Mouse (Mus musculus): ENCODE measurements around the gene Col9a1.

Col9a1 gene

DNA sequence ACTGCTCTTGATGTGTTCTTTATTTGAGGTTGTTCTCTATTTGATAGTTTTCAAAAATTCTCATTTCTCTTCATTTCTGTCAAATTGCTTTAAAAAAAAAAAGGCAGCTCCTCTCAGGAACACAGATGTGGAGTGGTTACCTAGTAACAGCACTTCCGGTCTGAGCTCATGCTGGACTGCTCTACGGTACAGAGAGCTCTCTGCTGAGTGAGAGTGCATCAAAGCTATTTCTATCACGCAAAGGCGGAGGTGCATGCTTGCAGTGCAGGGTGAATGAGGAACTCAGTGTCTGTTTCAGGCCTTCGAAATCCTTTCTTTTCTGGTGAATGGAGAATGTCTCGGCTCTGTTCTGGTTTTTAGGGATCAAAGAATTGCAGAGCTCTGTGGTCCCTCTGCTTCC is 41.6 kb downstream of the Col9a1 start:
- DNase-seq (ENCODE audit: extremely low read depth, insufficient read length, low spot score), result no peak

DNA sequence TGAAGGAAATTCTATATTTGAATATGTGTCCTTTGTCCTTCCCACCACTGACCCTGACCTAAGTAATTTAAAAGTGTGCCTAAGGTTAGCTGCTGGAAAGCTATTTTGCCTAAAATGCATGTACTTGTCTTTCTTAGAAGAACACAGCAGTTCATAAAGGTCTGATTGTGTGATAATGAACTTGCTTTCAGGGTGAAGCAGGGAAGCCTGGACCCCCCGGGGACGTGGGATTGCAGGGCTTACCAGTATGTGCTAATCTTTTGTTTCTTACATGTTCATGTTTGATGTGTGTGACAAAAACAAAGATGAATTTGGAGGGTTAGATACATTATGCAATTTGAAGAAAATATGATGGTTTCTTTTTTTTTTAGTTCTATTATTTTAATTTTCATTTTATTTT is 44.8 kb downstream of the Col9a1 start:
- DNase-seq (ENCODE audit: extremely low read depth, insufficient read length, low spot score), result no peak

DNA sequence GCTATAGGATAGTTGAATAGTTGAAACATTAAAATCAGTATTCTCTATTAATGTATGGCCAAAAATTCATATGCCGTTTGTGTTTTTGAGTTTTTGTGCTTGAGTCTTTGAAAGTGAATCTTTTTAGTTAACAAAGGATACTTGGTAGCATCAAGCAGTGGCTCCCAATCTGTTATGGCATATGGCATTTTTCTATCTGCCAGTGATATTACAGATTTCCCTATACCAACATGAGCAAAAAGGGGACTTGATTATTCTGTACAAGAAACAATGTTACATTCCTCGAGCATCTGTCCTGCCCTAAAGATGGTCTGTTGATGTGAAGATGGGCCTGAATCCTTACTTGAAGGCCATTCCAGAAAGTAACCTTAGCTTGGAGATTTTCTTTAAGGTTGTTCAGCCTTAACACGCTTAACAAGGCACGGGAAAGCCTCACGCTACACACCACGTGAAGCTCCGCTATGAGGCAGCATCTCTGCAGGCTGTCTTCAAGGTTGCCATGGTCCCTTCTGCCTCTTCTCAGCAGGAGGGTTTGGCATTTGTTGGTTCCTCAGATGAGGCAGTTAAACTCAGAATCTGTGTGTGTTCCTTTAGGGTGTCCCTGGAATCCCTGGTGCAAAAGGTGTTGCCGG is 45.7 kb downstream of the Col9a1 start:
- DNase-seq (ENCODE audit: extremely low read depth, insufficient read length, low spot score), result no peak

DNA sequence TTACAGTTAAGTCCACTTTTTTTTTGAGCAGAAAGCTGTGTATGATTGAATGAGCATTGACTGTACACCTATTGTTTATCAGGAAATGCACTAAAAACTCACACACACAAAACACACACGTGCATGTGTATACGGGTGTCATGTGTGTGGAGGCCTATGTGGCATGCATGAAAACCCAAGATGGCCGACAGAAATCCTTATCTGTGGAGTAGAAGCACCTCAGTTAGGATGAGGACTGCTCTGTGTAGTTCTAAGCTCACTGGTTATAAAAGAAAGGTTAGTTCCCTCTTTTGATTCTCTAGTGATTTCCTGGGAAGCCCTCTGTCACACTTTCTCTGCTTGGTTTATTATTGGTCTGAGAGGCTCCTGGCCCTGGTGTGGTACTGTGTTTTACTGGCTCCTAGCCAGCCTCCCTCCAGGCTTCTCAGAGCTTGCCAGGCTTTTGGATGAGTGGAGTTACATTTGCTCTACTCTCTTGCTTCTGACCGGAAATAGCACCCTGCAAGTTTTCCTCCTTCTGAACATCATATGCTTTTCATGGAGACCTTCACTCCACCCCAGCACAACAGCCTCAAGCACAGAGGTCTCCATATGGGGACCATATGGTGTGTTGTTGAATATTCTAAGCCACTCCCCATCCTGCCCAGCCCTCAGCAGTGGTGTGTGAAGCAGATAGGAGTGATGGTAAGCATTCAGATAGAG is 48.6 kb downstream of the Col9a1 start:
- no peak for DNase-seq (ENCODE audit: extremely low read depth, insufficient read length, low spot score)

DNA sequence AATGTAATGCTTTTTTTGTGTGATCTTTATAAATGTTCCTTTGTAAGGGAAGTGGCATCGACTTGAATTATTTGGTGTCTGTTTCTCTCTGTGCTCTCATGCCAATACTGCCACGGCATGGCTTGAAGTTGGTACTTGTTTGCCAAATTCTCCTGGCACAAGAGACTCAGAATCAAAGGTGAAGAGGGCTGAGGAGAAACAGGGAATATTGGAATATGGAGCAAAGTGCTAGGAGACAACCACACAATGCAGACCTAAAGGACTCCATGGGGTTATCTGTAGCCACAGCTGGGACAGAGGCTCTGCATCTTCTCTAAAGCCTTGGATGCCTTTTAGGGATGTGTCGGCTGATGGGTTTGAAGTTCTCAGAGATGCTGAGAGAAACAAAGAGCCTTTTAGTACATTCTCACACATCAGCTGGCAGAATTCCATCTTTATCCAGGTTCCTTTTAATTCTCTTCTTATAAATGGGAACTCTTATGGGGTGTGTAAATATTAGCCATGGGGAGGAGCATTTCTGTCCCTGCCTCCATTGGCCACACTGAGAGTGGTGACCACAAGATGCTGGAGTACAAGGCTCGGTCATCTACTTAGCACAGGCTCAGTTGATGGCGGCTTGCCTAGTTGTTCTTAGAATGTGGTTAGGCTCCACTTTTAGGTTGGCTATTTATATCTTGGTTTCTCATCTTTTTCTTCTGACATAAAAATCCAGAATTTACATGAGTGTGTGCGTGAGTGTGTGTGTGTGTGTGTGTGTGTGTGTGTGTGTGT is 49.7 kb downstream of the Col9a1 start:
- no peak for DNase-seq (ENCODE audit: extremely low read depth, insufficient read length, low spot score)

DNA sequence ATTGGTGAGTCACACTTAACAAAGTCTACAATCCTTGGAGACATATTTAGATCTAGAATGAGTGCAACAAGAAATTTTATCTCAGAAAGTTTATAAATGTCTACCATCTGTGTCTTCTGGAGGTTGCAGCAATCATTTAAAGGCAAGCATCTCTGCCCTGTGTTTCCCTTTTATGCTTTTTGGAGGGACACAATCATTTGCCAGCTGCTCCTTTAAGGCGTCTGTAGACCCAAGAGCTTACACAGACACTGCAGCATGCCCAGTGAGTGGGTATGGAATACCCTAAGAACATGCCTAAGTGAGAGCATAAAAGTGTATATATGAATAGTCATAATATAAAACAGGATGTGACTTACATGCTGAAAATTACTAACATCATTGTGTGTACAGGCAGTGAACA is 52.1 kb downstream of the Col9a1 start:
- DNase-seq (ENCODE audit: extremely low read depth, insufficient read length, low spot score), result no peak

DNA sequence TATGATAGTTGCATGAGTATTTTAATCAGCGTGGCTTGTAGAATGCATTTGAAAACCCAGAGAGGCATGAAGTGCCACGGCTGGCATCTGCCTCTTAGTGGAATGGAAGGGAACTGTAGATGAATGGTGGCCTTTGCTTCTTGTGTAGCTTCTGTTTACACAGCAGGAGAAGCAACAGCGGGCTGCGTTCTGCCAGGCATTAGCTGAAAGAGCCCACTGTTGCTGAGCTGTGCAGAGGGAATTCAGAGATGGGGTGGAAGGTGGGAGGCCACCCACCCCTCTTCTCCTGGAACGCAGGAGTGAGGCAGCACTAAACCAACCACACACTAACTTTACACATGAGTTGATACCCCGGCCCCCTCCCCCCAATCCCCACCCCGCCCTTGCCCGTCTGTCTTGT is 53.0 kb downstream of the Col9a1 start:
- no peak for DNase-seq (ENCODE audit: extremely low read depth, insufficient read length, low spot score)

DNA sequence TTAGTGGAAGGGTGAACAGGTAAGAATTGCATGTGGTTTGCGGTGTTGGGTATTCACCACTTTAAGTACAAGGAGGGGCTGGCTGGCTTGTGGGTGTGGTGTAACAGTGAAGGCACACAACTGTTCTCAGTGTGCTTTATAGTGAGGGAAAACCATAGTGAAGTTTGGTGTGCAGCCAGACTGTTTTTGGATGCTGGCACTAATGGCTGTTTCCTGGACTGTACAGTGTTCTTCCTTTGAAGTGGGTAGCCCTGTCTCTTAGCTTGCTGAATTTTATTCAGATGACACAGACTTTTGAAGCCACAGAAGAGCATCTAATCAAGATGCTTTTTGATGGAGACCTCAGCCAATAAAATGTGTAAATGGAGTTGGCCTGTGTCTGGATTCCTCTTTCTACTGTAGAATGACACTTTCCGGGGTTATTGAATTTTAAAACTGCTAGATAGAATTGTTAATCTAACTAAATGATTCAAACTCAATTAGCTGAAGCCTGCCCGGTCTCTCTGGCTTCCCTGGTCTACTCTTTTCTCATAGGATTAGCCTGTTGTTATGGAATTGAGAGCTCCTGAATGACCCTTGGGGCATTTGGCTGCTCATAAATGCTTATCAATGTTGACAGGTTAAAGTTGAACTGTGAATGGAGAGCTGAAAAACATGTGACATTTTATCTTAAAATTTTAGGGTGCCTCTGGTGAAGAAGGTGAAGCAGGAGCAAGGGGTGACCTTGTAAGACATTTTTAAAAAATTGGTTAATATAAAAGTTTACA is 54.3 kb downstream of the Col9a1 start:
- no peak for DNase-seq (ENCODE audit: extremely low read depth, insufficient read length, low spot score)

DNA sequence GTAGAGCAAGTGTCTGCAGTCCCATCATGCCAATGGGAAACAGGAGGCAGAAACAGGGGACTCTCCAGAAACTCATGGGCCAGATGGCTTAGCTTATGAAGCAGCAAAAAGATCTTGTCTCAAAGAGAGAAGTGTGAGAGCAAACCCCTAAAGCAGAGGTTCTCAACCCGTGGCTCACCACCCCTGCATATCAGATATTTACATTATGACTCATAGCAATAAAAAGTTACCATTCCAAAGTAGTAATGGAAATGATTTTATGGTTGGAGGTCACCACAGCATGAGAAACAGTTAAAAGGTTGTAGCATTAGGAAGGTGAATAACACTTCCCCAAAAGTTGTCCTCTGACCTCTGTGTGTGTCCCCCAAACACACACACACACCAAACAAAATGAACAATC is 58.9 kb downstream of the Col9a1 start:
- no peak for DNase-seq (ENCODE audit: extremely low read depth, insufficient read length, low spot score)

DNA sequence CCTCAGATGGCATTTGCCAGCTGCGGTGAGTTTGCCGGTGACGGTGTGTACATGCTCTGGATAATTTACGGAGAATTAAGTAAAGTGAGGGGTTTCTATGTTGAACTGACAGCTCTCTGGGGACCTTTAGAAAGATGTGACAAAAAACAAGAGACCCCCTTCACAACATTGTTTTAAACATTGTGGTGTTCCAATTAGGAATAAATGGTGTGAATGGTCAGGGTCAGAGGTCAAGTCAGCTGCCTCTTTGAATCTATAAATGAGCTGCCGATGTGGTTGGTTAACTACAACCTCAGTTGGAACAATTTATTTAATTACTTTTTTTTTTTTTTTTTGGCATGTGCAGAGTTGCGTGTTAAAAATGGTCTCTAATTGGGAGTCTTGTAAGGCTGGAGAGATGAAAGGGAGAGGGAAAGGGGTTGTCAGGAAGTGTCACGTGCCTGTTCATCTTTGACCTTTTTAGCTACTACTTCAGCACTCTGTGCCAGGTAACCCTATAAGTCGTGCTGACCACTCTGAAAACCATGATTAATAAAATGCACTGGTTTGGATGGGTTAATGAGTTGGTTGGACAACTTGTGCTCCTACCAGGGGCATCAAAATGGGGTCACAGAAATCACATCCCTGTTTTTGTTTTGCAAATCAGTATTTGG is 62.8 kb downstream of the Col9a1 start:
- no peak for DNase-seq (ENCODE audit: extremely low read depth, insufficient read length, low spot score)

DNA sequence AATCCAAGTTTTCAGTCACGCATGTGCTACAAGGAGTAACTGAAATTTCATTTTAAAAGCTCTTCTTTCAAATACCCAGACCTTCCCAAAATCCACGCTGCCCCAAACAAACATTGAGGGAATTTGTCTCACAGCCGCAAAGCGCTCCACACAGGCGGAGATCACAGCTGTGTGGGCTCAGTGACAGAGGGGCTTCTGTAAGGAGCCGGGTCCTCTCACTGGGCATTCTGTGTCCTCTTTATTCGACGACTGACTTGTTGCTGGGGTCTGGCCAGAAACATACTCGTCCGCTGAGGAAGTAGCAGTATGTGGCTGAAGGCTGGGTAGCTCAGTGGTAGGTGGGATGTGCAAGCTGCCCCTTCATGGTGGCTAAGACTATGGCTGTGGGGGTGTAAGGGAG is 67.5 kb downstream of the Col9a1 start:
- no peak for DNase-seq (ENCODE audit: extremely low read depth, insufficient read length, low spot score)

DNA sequence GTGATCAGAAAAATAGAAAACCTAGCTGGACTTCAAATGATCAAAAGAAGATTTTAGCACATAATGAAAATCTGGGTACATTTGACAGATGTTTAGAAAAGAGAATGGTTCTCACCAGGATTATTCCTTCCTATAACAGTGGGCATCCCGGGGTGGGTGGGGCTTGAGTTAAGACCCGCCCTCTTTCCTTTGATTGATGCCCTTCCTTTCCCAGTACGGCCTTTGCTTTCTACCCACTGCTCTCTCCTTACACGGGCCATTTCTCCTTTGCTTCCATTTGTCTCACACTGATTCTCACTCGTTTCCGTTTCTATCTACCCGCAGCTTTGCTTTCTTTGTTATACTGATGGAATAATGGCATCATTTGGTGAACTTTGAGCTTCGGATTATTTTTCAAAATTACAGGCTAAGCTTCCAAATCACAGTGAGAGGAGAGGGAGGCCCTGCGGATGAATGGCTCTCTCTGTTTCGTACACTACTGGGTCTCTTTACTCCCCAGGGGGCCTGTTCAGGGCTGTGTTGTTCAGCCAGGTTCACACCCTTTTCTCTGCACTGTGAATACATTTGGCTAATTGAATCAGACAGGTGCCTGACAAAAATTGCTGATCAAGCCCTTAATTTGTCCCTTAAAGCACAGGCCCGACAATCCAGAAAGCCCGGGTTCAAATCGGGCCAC is 68.4 kb downstream of the Col9a1 start:
- no peak for DNase-seq (ENCODE audit: extremely low read depth, insufficient read length, low spot score)

DNA sequence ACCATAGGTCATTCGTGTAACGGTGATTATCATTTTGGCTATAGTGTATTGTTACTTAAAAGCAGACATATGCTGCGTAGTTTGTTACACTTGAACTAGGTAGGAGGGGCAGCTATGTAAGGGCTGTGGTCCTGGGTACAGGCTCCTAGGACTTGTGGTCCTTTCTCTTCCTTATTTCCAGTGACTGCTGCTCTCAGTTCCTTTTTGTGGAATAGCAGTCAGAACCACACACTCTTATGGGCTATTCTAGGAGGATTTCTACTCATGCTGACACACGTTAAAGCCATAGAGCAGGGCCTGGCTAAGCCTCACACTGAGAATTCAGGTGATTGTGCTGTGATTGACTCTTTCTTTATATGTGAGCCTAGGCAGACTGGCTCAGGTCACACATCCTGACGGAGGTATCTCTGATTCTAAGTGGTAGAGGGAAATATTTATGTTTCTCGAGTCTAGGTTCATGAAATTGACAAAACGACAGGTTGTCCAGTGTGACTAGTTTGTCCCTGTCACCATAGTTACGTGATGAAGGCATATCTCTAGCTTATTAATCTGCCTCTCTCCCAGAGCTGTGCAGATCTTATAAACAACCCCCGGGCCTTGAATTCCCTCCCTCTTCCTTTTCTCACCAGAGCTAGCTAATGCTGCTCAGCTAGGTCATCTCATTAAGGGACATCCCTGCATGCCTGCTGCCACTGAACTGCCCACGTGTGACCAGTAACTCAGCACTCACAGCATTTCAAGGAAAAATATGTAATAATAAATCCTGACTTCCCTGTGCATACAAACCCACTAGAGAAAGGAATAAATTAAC is 71.1 kb downstream of the Col9a1 start:
- DNase-seq (ENCODE audit: extremely low read depth, insufficient read length, low spot score), result no peak

DNA sequence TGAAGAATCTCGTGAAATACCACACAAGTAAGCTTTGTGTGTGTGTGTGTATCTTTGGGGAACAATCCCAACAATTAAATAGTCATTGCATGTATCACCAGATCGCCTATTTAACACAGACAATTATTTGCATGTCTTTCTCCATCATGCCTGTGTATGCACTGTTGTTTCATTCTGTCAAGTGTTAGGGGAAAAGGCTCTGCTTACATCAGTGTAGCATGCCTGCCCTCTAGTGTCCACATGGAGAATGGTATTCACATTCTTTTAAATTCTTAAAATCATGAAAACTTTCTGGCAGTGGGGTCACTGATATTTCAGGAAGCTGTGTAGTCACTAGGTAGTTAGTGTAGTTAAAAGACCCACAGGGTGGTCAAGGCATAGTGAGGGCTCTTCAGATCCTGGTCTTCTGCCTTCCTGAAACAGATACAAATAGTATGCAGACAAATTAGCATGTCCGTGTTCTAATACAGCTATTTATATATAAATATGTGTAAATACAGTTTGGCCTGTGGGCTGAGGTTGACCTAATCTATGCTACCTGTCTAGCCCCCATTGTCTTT is 71.8 kb downstream of the Col9a1 start:
- no peak for DNase-seq (ENCODE audit: extremely low read depth, insufficient read length, low spot score)

DNA sequence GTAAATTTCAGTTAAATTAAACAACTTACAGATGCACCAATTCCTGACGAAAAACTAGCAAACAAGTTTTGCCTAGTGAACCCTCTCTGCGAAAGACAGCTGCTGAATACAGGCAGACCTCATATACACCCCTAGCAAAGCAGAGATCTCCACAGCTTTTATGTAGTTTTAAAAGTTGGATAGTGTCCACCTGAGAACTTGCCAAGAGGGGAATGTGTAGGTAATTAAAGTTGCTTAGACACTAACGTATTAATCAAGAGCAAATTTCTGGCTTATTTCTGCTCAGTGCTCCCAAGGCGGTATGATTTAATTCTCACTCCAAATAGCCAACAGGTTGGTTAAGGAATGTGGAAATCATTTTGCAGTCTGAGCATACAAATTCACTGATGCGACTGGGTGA is 80.6 kb downstream of the Col9a1 start:
- no peak for DNase-seq (ENCODE audit: extremely low read depth, insufficient read length, low spot score)

DNA sequence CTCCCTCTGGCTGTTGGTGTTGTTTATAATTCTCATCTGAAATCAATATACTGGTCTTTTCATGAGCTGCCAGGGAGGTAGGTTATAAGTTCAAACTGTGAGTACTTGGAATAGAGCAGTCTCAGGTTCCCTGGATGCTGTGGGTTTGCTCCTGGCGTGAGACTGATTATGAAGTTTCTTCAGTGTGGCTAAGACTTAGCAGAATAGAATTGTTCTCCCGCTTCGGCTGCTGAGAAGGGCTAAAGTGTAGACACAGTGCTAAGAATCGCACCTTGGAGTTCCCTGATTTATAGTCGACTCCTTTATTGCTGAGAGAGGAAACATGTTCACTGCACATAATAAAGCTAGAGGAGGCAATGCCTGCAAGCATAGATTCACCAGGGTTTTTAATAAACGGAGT is 82.0 kb downstream of the Col9a1 start:
- no peak for DNase-seq (ENCODE audit: extremely low read depth, insufficient read length, low spot score)

DNA sequence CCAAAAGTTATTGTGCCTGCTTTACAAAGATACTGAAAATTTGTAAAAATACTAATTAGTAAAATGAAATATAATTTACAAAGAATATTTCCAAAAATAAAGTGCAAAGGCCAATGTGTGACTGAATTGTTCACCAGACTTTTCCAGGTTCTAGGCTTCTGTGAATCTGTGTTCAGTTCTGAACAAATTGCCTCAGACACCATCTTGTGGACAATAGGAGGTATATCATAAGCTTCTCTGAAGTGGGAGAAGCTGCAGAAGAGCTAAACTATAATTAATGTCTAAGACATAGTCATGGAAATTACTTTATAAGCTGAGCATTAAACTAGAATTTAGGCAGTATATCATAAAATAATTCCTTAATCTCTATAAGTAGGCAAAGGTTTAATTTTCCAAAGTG is 83.8 kb downstream of the Col9a1 start:
- no peak for DNase-seq (ENCODE audit: extremely low read depth, insufficient read length, low spot score)

DNA sequence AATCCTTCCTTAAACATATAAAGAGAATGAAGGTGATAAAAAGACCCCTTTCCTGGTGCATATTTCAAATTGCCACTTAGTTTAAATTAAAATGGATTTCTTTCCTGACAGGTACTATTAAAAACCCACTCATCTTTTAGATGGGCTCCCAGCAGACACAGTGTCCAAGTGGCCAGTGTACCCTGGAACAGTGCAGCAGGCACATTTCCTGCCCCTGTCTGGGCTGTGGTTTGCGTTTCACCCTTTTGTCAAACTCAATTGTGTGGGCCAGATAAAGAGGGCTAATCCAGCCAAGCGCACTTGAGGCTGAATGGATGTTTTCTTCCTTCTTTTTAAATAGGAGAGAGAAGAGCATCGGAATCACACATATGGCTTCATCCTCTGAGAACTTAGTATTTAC is 89.6 kb downstream of the Col9a1 start:
- no peak for DNase-seq (ENCODE audit: extremely low read depth, insufficient read length, low spot score)

DNA sequence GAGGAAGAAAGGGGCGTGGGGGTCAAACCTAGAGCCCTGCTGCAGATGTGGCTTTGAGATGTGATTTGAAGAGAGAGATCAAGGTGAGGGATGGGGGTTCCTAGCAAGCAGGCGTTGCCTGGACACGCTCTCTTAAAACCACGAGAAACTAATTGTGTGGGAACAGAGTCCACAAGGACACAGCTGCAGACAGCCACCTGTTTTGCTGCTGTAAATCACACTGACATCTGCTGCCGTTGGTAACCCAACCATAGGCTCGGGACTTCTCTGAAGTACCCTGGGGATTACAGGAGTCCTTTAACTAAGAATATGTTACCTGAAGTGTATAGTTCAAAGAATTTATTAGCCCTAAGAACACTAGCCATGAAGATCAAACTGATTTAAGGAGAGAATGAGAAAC is 109.0 kb downstream of the Col9a1 start:
- no peak for DNase-seq (ENCODE audit: extremely low read depth, insufficient read length, low spot score)
